Mouse (Mus musculus): Measurements from ENCODE around the gene Hist1h1c.
A peak's percentile ranks its signal among the peaks of the same experiment; 100 is the strongest.
"Not testable (repeated sequence)": the region's sequence is repeated elsewhere in the genome, so short reads cannot be mapped to it uniquely, and the experiment has no call there.

Gene Hist1h1c

DNA sequence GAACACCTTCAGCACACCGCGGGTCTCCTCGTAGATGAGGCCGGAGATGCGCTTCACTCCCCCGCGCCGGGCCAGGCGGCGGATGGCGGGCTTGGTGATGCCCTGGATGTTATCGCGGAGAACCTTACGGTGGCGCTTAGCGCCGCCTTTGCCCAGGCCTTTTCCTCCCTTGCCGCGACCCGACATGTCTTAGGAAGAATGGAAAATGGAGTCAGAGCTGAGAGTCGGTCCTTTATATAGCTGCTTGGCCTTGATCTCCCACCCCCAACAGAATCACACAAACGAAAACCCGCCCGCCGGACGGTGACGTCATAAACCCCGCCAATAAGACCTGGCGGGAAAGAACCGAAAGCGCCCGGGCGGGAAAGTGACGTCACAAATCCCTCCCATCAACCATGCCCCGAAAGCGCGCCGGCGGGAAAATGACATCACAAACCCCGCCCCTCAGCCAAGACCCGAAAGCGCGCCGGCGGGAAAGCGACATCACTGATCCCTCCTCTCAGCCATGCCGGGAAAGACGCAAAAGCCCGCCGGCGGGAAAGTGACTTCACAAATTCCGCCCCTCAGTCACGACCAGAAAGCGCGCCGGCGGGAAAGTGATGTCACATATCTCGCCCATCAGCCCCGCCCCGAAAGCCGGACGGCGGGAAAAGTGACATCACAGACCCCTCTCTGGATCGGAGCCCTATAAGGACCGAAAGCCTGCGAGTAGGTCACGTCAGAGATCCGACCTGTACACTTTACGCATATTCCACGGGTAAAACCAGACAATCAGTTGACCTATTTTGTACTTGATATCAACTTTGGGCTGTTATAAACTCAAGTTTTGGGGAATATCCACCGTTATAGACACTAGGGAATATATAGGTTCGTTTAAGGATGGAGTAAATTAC, 22.6 kb downstream of the Hist1h1c start, which contains the start of gene Hist1h4a:
TSS of gene Hist1h4a (minus strand) at position 259 of the 893 bp plus-strand sequence.
- ATAC-seq (ENCODE audit: low TSS enrichment): peak; percentile 53

DNA sequence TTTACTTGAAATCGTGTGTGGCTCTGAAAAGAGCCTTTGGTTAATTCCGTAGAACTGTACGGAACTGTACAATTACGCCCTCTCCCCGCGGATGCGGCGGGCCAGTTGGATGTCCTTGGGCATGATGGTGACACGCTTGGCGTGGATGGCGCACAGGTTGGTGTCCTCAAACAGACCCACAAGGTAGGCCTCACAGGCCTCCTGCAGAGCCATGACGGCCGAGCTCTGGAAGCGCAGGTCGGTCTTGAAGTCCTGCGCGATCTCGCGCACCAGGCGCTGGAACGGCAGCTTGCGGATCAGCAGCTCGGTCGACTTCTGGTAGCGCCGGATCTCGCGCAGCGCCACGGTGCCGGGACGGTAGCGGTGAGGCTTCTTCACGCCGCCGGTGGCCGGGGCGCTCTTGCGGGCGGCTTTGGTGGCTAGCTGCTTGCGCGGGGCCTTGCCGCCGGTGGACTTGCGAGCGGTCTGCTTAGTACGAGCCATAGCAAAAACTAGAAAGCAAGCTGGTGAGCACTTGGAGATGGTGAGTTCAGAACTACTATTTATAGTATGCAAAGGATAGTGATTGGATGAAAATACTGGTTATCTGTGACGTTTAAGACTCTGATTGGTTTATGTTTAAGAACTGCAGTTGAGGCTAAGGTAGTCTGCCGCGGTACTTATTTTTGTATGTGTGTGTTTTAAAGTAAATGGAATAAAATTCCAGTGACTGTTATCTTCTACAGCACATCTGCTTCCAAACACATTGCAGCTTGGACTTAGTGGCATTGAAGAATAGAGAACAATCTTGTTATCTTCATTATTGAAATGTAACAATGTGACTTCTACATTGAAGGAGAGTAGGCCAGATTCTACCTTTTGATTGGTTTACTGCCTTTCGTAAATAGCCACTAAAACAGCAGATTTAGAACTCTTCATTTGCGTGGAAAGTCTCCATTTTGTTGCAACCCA, 23.5 kb downstream of the Hist1h1c start, which contains the start of gene Hist1h3a:
TSS of gene Hist1h3a (minus strand) at position 516 of the 951 bp plus-strand sequence.
- ATAC-seq (ENCODE audit: low TSS enrichment): peak; percentile 73

DNA sequence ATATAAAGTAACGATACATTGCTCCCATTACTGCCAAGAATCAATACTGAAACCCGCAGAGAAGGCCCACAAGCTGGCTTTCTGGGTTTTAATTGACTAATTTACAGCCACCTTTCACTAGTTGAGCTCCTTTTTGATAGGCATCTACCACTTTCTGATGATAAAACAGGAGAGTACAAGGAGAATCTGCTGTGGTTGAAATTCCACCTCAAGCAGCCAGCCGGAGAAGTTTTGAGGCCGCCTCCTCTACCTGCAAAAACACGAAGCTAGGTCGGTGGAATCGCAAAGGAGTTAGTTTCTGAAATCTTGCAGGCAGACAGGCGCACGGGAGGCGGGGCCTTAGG, 24.6 kb downstream of the Hist1h1c start:
- no peak for ATAC-seq (ENCODE audit: low TSS enrichment)

DNA sequence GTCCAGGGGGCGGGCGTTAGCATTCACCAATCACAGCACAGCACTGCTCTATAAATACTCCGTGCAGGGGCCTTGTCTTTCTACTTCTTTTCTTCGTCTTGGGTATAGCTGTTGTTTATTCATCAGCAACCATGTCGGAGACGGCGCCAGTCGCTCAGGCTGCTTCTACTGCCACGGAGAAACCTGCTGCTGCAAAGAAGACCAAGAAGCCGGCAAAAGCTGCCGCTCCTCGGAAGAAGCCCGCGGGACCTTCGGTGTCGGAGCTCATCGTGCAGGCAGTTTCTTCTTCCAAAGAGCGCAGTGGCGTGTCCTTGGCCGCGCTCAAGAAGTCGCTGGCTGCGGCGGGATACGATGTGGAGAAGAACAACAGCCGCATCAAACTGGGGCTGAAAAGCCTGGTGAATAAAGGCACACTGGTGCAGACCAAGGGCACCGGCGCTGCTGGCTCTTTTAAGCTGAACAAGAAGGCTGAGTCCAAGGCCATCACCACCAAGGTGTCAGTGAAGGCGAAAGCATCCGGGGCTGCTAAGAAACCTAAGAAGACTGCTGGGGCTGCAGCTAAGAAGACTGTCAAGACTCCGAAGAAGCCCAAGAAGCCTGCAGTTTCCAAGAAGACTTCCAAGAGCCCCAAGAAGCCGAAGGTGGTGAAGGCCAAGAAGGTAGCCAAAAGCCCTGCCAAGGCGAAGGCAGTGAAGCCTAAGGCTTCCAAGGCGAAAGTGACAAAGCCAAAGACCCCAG, 25.1 kb downstream of the Hist1h1c start, which contains the start of gene Hist1h1a:
TSS of gene Hist1h1a (plus strand) at position 81 of the 738 bp plus-strand sequence.
- ATAC-seq (ENCODE audit: low TSS enrichment): peak; percentile 71

DNA sequence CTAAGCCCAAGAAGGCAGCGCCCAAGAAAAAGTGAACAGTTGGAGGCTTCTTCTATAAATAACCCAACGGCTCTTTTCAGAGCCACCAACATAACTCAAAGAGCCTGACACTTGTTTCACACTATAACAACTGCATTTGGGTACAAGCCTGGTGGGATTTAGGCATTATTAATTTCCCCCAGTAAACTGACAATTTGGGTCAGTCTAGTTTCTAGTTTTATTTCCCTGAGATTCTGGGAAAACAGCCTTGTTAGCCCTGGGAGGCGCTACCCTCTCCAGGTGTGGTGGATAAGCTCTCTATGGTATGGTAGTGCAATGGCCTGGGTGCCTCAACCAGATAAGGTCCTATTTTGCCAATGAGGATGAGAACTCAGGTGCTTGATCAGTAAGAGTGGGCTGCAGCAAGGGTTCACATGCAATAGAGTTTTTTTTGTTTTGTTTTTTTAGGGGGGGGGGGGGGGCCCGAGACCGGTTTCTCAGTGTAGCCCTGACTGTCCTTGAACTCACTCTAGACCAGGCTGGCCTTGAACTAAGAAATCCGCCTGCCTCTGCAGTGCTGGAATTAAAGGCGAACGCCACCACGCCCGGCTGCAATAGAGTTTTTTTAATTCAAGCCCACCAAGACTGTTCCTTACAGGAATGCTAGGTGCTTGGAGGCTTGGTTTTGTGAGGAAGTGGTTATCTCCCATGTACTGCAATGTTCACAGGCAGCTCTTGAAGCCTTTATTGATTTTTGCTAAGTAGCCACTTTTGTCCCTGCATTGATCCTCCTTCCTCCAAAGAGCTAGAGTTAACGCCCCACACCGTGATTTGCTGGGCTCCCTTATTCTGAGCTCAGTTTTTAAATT, 25.9 kb downstream of the Hist1h1c start:
- no peak for ATAC-seq (ENCODE audit: low TSS enrichment)

DNA sequence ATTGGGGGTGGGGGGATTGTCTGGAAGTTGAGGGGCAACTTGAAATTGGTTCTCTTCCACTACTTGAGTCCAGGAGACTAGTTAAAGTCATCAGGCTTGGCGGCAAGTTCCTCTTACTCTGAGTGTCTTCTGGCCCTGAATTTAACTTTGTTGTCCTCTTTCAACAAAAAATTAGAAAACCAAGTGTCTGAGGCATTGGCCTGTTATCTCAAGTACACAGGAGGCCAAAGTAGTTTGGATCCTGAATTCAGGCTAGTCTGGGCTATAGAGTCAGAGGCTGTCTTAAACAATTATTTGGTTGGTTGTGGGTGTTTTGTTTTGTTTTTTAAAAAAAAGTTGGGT, 26.5 kb downstream of the Hist1h1c start:
- no peak for ATAC-seq (ENCODE audit: low TSS enrichment)

DNA sequence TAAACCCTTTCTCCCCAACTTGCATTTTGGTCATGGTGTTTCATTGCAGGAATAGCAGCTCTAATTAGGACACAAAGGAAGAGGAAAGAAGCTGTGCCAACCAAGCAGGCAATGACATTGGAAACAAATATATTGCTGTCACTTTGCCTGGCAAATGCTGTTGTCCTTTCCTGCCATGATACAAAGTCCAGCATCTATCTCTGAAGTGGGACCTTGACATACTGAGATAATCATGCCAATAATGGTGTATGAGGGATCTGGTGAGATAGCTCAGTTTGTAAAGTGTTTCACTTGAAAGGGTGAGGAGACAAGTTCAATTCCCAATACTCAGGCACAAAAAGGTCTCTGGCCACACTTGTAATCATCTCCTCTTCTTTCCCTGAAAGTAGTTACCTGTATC, 28.2 kb downstream of the Hist1h1c start:
- no peak for ATAC-seq (ENCODE audit: low TSS enrichment)

DNA sequence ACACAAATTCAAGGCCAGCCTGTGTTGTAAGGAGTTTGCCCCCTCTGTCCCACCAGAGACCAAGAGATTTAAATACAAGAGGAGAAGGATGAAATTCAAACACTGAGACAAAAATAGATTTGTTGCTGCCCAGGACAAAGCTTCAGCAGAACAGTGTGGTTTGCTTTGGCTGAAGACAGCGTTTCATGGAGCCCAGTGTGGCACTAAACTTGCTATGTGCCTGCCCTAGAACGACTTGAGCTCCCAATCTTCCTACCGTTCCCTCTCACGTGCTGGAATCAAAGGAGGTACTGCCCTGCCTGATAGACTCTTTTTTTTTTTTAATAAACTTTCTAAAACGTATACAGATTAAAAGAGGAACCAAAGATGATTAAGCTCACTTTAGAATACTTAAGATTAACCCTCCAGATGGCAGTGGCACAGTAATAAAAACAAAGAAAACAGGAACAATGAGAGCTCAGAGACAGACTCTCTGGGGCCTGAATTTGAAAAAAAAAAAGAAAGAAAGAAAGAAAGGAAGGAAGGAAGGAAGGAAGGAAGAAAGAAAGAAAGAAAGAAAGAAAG, 30.3 kb downstream of the Hist1h1c start:
- ATAC-seq (ENCODE audit: low TSS enrichment): no peak

DNA sequence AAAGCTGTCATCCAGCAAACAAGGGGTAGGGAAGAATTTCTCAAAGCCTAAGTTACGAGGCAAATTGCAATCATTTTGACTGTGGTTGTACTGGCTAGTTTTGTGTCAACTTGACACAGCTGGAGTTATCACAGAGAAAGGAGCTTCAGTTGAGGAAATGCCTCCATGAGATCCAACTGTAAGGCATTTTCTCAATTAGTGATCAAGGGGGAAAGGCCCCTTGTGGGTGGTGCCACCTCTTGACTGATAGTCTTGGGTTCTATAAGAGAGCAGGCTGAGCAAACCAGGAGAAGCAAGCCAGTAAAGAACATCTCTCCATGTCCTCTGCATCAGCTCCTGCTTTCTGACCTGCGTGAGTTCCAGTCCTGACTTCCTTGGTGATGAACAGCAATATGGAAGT, 31.0 kb downstream of the Hist1h1c start, which contains the start of gene Trim38:
TSS of gene Trim38 (plus strand) at position 301 of the 400 bp plus-strand sequence.
- ATAC-seq (ENCODE audit: low TSS enrichment): not testable (repeated sequence)

DNA sequence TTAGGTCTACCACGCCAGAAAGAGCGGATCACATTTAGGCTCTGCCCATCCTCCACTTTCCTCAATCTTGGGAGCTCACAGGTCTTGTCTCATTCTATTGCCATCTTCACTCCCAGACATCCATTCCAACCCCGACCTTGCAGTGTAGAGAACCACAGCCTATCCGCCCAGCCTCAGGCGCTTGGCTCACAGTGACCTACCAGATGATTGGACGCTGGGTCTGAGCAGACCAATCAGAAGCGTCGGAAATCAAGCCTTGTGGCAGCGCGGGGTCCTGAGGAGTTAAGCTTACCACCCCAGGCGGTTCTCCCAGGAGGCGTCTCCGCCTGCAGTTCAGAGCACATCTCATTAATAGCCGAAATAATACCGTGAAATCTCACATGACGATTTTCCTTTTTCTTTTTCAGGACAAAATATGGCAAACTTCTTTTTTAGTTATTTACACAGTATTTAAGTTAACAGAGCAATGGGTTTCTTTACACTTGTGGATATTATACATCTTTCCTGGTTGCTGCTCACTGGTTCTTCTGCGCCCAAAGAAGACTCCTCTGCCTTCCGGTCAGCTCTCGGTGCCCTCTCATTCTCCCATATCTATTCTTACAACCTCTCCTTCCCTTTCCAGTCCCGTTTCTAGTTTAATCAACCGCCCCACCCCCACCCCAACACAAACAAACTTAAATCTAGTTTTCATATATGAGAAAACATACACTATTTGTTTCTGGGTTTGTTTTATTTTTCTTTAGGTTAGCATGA, 34.1 kb downstream of the Hist1h1c start:
- ATAC-seq (ENCODE audit: low TSS enrichment): peak; percentile 91

DNA sequence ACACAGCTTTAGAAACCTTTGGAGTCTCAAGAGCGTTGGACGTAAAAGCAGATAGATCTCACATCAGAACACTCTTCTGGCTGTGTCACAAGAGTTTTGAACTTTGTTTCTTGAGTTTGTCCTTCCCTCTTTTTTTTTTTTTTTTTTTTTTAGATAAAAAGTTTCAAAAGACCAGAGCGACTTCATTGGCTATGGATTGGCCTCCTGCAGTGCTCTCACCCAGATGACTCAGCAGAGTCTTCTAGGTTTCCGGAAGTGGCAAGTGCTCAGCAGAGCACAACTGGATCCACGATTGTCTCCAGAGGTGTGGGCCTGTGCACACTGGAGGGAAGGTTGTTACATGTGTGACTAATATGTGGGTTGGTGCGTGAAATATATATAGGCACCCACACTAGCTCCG, 39.7 kb downstream of the Hist1h1c start:
- ATAC-seq (ENCODE audit: low TSS enrichment): no peak

DNA sequence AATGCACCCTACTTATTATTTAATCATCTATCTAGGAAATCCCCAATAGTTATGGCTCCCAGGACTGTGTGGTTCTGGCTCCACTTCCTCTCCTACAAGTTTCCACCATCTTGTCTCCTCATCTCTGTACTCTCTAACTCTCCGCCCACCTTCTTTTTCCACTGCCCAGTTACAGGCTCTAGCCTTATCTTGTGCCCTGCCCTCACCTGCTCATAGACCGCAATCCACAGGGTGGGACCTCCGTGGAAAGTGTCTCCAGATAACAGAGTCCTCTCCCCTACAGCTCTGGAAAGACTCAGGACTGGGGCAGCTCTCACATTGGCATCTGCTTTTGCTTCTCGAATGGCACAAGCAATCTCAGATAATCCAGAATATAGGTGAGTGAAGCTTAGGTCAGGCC, 40.4 kb downstream of the Hist1h1c start:
- ATAC-seq (ENCODE audit: low TSS enrichment): no peak

All from frontal cortex, adult (tissue).